Mouse (Mus musculus) spleen, postnatal 14 days (tissue): ENCODE results near the gene Bace2.

Experiments
- DNase-seq, 2 experiments: peaks; one replicate each; pipeline ENCODE4 v3.0.0; 2021 to 2022; ENCODE audit warnings: low spot score in 2 of 2

The Bace2 gene

GRCm38 (mm10) chr16:97356499-97357187 is at the start of gene Bace2:
Gene Bace2, plus strand, starts transcription at chr16:97356742.
- DNase-seq, result peak; percentile 15 to 19

- no peak for DNase-seq
These were observed 48.9 kb upstream of the Bace2 start for GRCm38 (mm10) chr16:97307594-97307993.

GRCm38 (mm10) chr16:97309796-97310569 is 46.6 kb upstream of the Bace2 start:
- no peak for DNase-seq

- DNase-seq, result no peak
These were observed 46.0 kb upstream of the Bace2 start for GRCm38 (mm10) chr16:97310570-97310846.

GRCm38 (mm10) chr16:97312960-97313686 is 43.4 kb upstream of the Bace2 start:
- peak in 1 of 2 experiments; percentile 47 for DNase-seq

GRCm38 (mm10) chr16:97321576-97321975 is 35.0 kb upstream of the Bace2 start:
- DNase-seq, result no peak

GRCm38 (mm10) chr16:97322604-97323003 is 33.9 kb upstream of the Bace2 start:
- no peak for DNase-seq

- no peak for DNase-seq
These were observed 30.6 kb upstream of the Bace2 start for GRCm38 (mm10) chr16:97325975-97326374.

- no peak for DNase-seq
These were observed 27.9 kb upstream of the Bace2 start for GRCm38 (mm10) chr16:97328602-97329001.

GRCm38 (mm10) chr16:97353013-97353412 is 3.5 kb upstream of the Bace2 start:
- DNase-seq, result no peak

GRCm38 (mm10) chr16:97354632-97355031 is 1.9 kb upstream of the Bace2 start:
- no peak for DNase-seq

GRCm38 (mm10) chr16:97357188-97357821 is 763 bp downstream of the Bace2 start:
- no peak for DNase-seq

- no peak for DNase-seq
These were observed 5.8 kb downstream of the Bace2 start for GRCm38 (mm10) chr16:97362231-97362888.

- DNase-seq, result no peak
These were observed 9.6 kb downstream of the Bace2 start for GRCm38 (mm10) chr16:97366141-97366540.

- DNase-seq, result no peak
These were observed 13.7 kb downstream of the Bace2 start for GRCm38 (mm10) chr16:97370258-97370657.

- no peak for DNase-seq
These were observed 31.4 kb downstream of the Bace2 start for GRCm38 (mm10) chr16:97387955-97388354.

- DNase-seq, result no peak
These were observed 34.7 kb downstream of the Bace2 start for GRCm38 (mm10) chr16:97391289-97391688.

- DNase-seq, result no peak
These were observed 35.3 kb downstream of the Bace2 start for GRCm38 (mm10) chr16:97391701-97392384.

- no peak for DNase-seq
These were observed 39.9 kb downstream of the Bace2 start for GRCm38 (mm10) chr16:97396436-97396835.

GRCm38 (mm10) chr16:97397945-97398531 is 41.5 kb downstream of the Bace2 start:
- no peak for DNase-seq

- DNase-seq, result no peak
These were observed 43.4 kb downstream of the Bace2 start for GRCm38 (mm10) chr16:97399991-97400390.
